Mouse (Mus musculus) stomach, postnatal 0 days (tissue): ENCODE measurements around the gene Ube2s. TPM values are rescaled to one million over a fixed set of nuclear protein-coding genes. Genes with fewer than 3 reads are reported as not detected.
"Not testable (repeated sequence)": the region's sequence is repeated elsewhere in the genome, so short reads cannot be mapped to it uniquely, and the experiment has no call there.

ENCODE experiments used
- ATAC-seq: fragments of 200-750 bp; cut with Nextera tagmentation; 2 replicates; pipeline ENCODE4 v1.8.0; 2017; ENCODE audit not compliant: low FRiP score, low TSS enrichment
- DNase-seq: peaks from one replicate; pipeline ENCODE4 v3.0.0-alpha.2; 2016; ENCODE audit warnings: low spot score
- H3K27ac ChIP-seq: fragments of 300-500 bp; sonication (generic); replicated peaks from 2 replicates; pipeline ENCODE4 v1.5.1; 2014; ENCODE audit warnings: mild to moderate bottlenecking, control low read depth
- H3K27me3 ChIP-seq: fragments of 300-500 bp; sonication (generic); 2 replicates; pipeline ENCODE4 v1.6.1; 2014; ENCODE audit warnings: low read length; ENCODE audit not compliant: control insufficient read depth, insufficient read depth
- H3K36me3 ChIP-seq: fragments of 300-500 bp; sonication (generic); 2 replicates; pipeline ENCODE4 v1.6.1; 2014; ENCODE audit warnings: low read length, mixed read lengths; ENCODE audit not compliant: control insufficient read depth, insufficient read depth
- H3K4me1 ChIP-seq: fragments of 300-500 bp; sonication (generic); replicated peaks from 2 replicates; pipeline ENCODE4 v1.6.1; 2014; ENCODE audit warnings: antibody characterized with exemption; ENCODE audit not compliant: control insufficient read depth, insufficient read depth
- H3K4me2 ChIP-seq: fragments of 300-500 bp; sonication (generic); replicated peaks from 2 replicates; pipeline ENCODE4 v1.6.1; 2014; ENCODE audit warnings: low read depth, mild to moderate bottlenecking, control low read depth, moderate library complexity
- H3K4me3 ChIP-seq: fragments of 300-500 bp; sonication (generic); 2 replicates; pipeline ENCODE4 v1.5.1; 2014; ENCODE audit warnings: low read depth, low read length, control low read depth
- H3K9ac ChIP-seq: fragments of 300-500 bp; sonication (generic); 2 replicates; pipeline ENCODE4 v1.6.1; 2014; ENCODE audit warnings: mild to moderate bottlenecking, low read length, control low read depth, mixed read lengths
- H3K9me3 ChIP-seq: fragments of 300-500 bp; sonication (generic); 2 replicates; pipeline ENCODE4 v1.6.1; 2016; ENCODE audit warnings: low read length; ENCODE audit not compliant: control insufficient read depth
- CTCF ChIP-seq: IDR thresholded peaks from 2 replicates; pipeline ENCODE4 v1.5.1; 2016; ENCODE audit warnings: antibody characterized with exemption, low read depth, mild to moderate bottlenecking, moderate library complexity
- EP300 ChIP-seq: optimal IDR thresholded peaks from 2 replicates; pipeline ENCODE3; 2016; ENCODE audit warnings: antibody characterized with exemption
- WGBS: fragments of 180-500 bp; shearing (Covaris S2); extraction: QIAGEN DNeasy Blood & Tissue Kit; methylation state at CpG from one replicate; pipeline ENCODE4 v1.1.7; 2014; 5-methylcytosine and 5-hydroxymethylcytosine counted together
- polyA plus RNA-seq: library from polyadenylated mRNA; unstranded; fragments of >200 nt; fragmentation: Nextera tagmentation; extraction: Ambion mirVana; gene quantifications from 2 replicates; pipeline ENCODE4 v1.2.1, GENCODE M21; 2015

Gene Ube2s
- polyA plus RNA-seq, 1 experiment from 2014 or later: 111 TPM

DNA sequence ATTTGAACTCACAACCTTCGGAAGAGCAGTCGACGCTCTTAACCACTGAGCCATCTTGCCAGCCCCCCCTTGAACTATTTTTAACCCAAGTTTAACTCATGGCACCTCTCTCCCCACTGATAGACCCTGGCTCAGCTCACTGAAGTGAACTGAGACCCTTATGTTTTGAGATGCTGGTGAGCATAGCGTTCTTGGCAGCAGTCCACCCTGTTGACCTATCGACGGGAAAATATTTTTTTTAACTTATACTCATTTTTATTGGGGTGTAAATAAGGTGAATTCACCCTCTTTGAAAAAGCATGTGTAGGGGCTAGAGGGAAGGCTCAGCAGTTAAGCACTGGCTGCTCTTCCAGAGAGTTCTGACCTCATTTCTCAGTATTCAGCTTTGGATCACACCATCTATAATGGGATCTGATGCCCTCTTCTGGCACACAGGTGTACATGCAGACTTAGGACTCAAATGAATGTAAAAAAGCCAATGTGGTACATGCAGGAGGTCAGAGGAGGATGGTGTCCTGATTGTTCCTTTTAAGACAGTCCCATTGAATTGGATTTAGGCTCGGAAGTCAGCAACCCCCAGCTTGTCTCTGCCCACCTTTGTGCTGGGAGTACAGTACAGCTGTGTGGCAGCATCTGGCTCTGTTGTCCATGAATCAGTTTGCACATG, 16.5 kb downstream of the Ube2s start:
- DNase-seq (no peak), ATAC-seq (no peak)
- Histone ChIP-seq H3K27ac (0 out of 2 replicates have a peak overlapping the region, but pooled peaks have one; percentile 4), H3K4me1 (0 out of 2 replicates have a peak, but pooled peaks cover 4% of the 10 kb centered on the region), H3K4me3 (no peak overlapping the region), H3K9me3 (no peaks in the 10 kb centered on the region), H3K27me3 (no peaks in the 10 kb centered on the region), H3K36me3 (peaks cover 11% of the 10 kb centered on the region; the same call in 1 of the 2 replicates), H3K9ac (no peak overlapping the region), H3K4me2 (no peak overlapping the region)
- TF ChIP-seq EP300 (no peak), CTCF (peak; percentile 87)
- 70% methylated on average over 7 of the region's 7 CpGs for WGBS

DNA sequence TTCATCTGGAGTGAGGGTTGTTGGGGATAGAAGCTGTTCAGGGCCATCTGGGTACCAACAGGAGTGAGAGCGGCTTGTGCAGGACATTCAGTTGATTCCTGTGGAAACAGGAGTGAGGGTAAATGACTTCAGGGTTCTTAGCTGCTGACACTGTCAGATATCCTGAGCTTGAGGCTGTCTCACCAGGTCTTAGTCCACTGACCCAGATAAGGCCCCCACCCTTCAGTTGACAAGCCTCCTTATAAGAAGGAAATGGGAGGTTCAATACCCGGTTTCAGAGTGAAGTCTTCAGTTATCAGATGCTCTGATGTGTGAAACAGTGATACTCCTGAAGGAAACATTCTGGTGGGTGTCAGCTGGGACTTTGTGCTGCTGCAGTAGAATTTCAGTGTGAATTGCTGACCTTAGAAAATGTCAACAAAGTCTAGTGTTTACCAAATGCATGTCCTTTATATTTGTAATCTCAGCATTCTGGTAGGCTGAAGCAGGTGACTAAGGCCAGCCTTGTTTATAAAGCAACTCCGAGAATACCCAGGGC, 17.7 kb downstream of the Ube2s start:
- TF ChIP-seq CTCF: no peak
- TF ChIP-seq EP300: no peak
- Histone ChIP-seq H3K4me1 (0 out of 2 replicates have a peak, but pooled peaks cover 4% of the 10 kb centered on the region), H3K4me3 (no peak overlapping the region), H3K9ac (no peak overlapping the region), H3K27me3 (no peaks in the 10 kb centered on the region), H3K27ac (no peak overlapping the region), H3K4me2 (no peak overlapping the region), H3K9me3 (no peaks in the 10 kb centered on the region), H3K36me3 (peaks cover 11% of the 10 kb centered on the region; the same call in 1 of the 2 replicates)
- 57% methylated on average over 3 of the region's 3 CpGs for WGBS
- DNase-seq (no peak), ATAC-seq (no peak)

DNA sequence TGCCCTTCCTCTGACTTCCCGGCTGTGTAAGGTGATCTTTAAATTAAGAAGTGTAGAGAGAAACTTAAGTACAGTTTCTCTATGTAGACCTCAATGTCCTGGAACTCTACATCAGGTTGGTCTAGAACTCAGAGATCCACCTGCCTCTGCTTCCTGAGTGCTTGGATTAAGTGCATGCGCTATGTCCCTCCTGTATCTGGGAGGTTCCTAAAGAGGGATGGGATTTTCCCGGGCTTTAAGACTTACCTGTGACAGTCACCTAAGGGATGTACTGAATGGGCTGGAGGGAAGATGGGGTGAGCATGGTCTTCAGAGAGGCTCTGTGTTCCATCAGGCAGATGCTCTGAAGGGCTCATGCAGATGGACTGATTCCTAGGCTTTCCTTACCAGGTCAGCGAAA, 18.7 kb downstream of the Ube2s start:
- ATAC-seq: no peak
- TF ChIP-seq CTCF: no peak
- no peak for TF ChIP-seq EP300
- Histone ChIP-seq H3K4me1 (peaks cover 4% of the 10 kb centered on the region; the same call in 1 of the 2 replicates), H3K9me3 (no peaks in the 10 kb centered on the region), H3K27me3 (no peaks in the 10 kb centered on the region), H3K9ac (peak overlapping the region; percentile 97), H3K27ac (peak overlapping the region; percentile 96; the same call in 1 of the 2 replicates), H3K4me2 (peak overlapping the region; percentile 66), H3K4me3 (peak overlapping the region; percentile 86), H3K36me3 (peaks cover 11% of the 10 kb centered on the region; the same call in 1 of the 2 replicates)
- WGBS: 32% methylated on average over 4 of the region's 4 CpGs
- DNase-seq: no peak

DNA sequence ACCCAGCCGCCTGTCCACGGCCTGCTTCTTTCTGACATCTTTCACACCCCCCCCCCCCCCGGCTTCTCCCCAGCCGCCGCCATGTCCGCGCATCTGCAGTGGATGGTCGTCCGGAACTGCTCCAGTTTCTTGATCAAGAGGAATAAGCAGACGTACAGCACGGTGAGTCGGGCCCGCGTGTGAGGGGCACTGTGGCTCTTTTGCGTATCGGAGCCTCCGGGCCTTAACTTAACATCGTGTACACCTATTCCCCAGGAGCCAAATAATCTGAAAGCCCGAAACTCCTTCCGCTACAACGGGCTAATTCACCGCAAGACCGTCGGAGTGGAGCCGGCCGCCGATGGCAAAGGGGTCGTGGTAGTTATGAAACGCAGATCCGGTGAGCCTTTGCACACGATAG, 19.1 kb downstream of the Ube2s start:
- ATAC-seq: not testable (repeated sequence)

DNA sequence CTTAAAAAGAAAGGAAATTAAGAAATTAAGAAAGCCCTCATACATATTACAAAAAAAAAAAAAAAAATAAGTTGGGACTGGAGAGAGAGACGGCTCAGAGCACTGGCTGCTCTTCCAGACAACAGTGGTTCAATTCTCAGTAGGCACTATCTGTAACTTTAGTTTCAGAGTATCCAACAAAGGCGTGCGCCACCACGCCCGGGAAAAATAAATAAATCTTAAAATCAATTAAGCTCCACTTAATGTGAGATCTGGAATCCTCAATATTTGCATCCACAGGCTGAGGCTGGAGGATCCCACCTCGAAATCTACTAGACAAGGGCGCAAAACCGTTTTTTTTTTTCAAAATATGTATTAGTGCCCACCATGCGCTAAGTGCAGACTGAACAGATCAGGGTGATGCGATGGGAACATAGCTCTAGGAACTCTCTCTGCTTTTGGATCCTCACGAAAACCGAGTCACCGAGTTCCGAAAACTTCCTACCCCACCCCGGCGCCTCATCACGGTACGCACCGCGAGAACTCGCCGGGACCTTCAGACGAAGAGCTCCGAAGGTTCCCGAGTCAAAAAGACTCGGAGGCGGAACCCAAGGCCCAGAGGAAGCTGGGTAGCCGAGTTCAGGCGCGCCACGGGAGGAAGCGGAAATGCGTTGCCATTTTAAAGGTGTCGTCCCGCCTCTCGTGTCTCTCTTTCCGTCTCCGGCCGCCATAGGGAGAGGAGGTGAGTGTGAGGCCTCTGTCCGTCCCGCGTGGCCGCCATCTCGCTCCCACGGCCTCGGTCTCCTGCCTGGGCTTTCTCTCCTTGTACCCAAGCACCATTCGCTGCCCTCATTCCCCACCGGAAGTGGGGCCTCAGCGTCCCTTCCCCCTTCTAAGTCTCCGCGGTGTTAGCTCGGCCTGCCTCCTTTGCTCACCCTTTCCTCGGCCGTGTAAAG, 19.8 kb downstream of the Ube2s start, which contains the start of gene Rpl28:
Gene Rpl28 (plus strand): TSS at position 597 of the 935 bp plus-strand sequence.
- no peaks in the 10 kb centered on the region for H3K9me3 ChIP-seq
- peak within 1 kb of the TSS; percentile 66 for H3K4me2 ChIP-seq
- TF ChIP-seq CTCF (no peak), EP300 (no peak)
- peaks cover 4% of the 10 kb centered on the region; the same call in 1 of the 2 replicates for H3K4me1 ChIP-seq
- DNase-seq (peak; percentile 96), ATAC-seq (peak; percentile 91)
- WGBS: under 1% methylated on average over 52 of the region's 54 CpGs
- peak within 1 kb of the TSS; percentile 86 for H3K4me3 ChIP-seq
- no peaks in the 10 kb centered on the region for H3K27me3 ChIP-seq
- H3K36me3 ChIP-seq: peaks cover 8% of the 10 kb centered on the region; the same call in 1 of the 2 replicates
- peak within 1 kb of the TSS; percentile 96 for H3K27ac ChIP-seq
- H3K9ac ChIP-seq: peak within 1 kb of the TSS; percentile 97

More for the DNA sequence above, 19.1 kb downstream of the Ube2s start:
- H3K4me2 ChIP-seq: peak overlapping the region; percentile 66
- peak overlapping the region; percentile 97 for H3K9ac ChIP-seq
- peak overlapping the region; percentile 86 for H3K4me3 ChIP-seq
- H3K4me1 ChIP-seq, DNase-seq, H3K9me3 ChIP-seq, H3K27me3 ChIP-seq: not testable (repeated sequence)
- H3K36me3 ChIP-seq: peaks cover 11% of the 10 kb centered on the region; the same call in 1 of the 2 replicates
- WGBS: 1% methylated on average over 31 of the region's 31 CpGs
- peak overlapping the region; percentile 96 for H3K27ac ChIP-seq
